Mouse (Mus musculus): ENCODE measurements at regions not wholly inside any gene's neighbourhood (a gene's known extent, or its start where the extent isn't known, plus 50 kb on each side); places are given as distances from the start of the nearest gene placed in this dataset.

- Histone ChIP-seq H3K4me3 (no peak overlapping the region), H3K4me2 (replicated peaks) (no peak overlapping the region), H3K4me1 (no peaks in the 10 kb centered on the region), H3K9ac (no peak overlapping the region), H3K27me3 (no peaks in the 10 kb centered on the region), H3K9me3 (replicated peaks) (no peaks in the 10 kb centered on the region), H3K36me3 (no peaks in the 10 kb centered on the region), H3K27ac (no peak overlapping the region)
- ATAC-seq (ENCODE audit: low FRiP score) = no peak
- WGBS = 89% methylated on average over 4 of the region's 4 CpGs
These were observed 242.0 kb upstream of the Ank start for GRCm38 (mm10) chr15:27224512-27224850.

DNA sequence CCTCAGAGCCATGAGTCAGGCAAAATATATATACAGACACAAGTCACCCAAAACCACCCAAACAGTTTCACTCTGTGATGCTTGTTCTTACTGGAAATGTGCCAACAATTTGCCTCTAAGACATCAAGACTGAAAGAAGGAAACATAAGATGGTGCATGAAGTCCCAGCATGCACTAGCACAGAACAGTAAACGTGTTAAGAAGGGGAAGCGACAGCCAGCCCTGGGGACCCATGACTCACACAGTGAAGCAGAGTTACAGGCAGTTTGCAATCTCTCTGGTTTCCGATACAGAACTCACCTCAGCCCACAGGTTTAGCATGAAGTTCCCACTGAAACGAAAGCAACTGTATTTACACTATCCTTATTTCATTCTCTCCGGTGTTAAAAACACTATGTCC is 233.7 kb upstream of the Ank start:
- ATAC-seq (ENCODE audit: low FRiP score) = no peak
- Histone ChIP-seq H3K9me3 (replicated peaks) (no peaks in the 10 kb centered on the region), H3K4me3 (no peak overlapping the region), H3K4me2 (replicated peaks) (no peak overlapping the region), H3K4me1 (no peaks in the 10 kb centered on the region), H3K36me3 (no peaks in the 10 kb centered on the region), H3K27ac (no peak overlapping the region), H3K27me3 (no peaks in the 10 kb centered on the region; the same call in 1 of the 2 replicates), H3K9ac (no peak overlapping the region)
- WGBS = 81% methylated on average over 5 of the region's 5 CpGs

- 24% methylated on average over 4 of the region's 4 CpGs for WGBS
- H3K36me3 ChIP-seq = no peaks in the 10 kb centered on the region
- H3K27ac ChIP-seq = no peak overlapping the region
- peak; percentile 74 for ATAC-seq (ENCODE audit: low FRiP score)
- H3K4me2 ChIP-seq (replicated peaks) = no peak overlapping the region
- H3K27me3 ChIP-seq = no peaks in the 10 kb centered on the region; the same call in 1 of the 2 replicates
- no peaks in the 10 kb centered on the region for H3K9me3 ChIP-seq (replicated peaks)
- H3K4me1 ChIP-seq = no peaks in the 10 kb centered on the region
- H3K9ac ChIP-seq = no peak overlapping the region
- H3K4me3 ChIP-seq = no peak overlapping the region
These were observed 231.7 kb upstream of the Ank start for GRCm38 (mm10) chr15:27234770-27235169.

DNA sequence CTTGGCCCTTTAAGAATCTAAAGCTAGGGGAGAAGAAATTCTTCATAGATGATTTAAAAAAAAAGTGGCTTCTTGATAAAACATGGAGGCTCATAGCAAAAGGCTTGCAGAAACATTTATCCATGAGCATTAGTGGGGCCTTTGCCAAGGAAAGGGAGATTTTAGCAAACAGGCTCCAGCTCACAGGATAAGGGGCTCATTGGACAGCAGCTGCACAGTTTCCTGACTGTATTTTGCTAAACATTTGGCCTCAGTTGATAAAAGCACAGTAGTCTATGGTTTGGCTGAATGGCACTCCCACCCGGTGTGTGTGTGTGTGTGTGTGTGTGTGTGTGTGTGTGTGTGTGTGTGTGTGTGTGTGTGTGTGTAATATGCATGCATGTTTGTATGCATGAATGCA is 228.2 kb upstream of the Ank start:
- H3K9ac ChIP-seq = no peak overlapping the region
- no peak for ATAC-seq (ENCODE audit: low FRiP score)
- no peaks in the 10 kb centered on the region for H3K9me3 ChIP-seq (replicated peaks)
- WGBS = 91% methylated on average over 1 of the region's 1 CpGs
- no peaks in the 10 kb centered on the region for H3K4me1 ChIP-seq
- H3K27me3 ChIP-seq = no peaks in the 10 kb centered on the region
- no peak overlapping the region for H3K4me2 ChIP-seq (replicated peaks)
- no peaks in the 10 kb centered on the region for H3K36me3 ChIP-seq
- H3K27ac ChIP-seq = no peak overlapping the region
- H3K4me3 ChIP-seq = no peak overlapping the region

- Histone ChIP-seq H3K27me3 (no peaks in the 10 kb centered on the region), H3K4me1 (no peaks in the 10 kb centered on the region), H3K4me2 (replicated peaks) (no peak overlapping the region), H3K27ac (no peak overlapping the region), H3K36me3 (no peaks in the 10 kb centered on the region), H3K9ac (no peak overlapping the region), H3K9me3 (replicated peaks) (no peaks in the 10 kb centered on the region), H3K4me3 (no peak overlapping the region)
- ATAC-seq (ENCODE audit: low FRiP score) = no peak
- WGBS = 75% methylated on average over 3 of the region's 3 CpGs
These were observed 220.2 kb upstream of the Ank start for GRCm38 (mm10) chr15:27246302-27246701.

DNA sequence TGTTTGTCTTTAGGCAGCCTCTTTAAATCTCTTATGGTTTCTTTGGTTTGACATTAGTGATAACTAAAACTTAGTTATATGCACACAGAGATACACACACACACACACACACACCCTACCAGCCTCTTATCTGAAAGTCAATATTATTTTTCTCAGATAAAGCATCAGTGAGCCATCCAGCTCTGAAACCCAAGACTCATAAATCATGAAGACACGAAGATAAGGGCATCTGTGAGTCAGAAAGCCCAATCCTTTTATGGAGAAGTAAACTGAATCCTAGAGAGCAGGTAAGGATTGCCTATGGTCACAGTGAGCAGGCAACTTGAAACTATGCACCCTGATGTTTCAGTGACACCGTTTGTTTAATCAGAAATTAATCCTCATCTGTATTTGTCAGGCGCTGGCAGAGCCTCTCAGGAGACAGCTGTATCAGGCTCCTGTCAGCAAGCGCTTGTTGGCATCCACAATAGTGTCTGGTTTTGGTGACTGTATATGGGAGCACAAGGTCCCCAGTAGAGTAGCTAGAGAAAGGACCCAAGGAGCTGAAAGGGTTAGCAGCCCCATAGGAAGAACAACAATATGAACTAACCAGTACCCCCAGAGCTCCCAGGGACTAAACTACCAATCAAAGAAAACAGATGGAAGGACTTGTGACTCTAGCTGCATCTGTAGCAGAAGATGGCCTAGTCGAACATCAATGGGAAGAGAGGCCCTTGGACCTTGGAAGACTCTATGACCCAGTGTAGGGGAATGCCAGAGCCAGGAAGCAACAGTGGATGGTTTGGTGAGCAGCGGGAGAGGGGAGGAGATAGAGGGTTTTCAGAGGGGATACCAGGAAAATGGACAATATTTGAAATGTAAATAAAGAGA is 207.3 kb upstream of the Ank start:
- Histone ChIP-seq H3K4me2 (replicated peaks) (no peak overlapping the region), H3K4me1 (no peaks in the 10 kb centered on the region), H3K36me3 (no peaks in the 10 kb centered on the region), H3K9ac (no peak overlapping the region), H3K27me3 (no peaks in the 10 kb centered on the region), H3K4me3 (no peak overlapping the region), H3K27ac (no peak overlapping the region), H3K9me3 (replicated peaks) (no peaks in the 10 kb centered on the region)
- ATAC-seq (ENCODE audit: low FRiP score) = no peak
- 77% methylated on average over 6 of the region's 6 CpGs for WGBS

GRCm38 (mm10) chr15:27259854-27260191 is 206.7 kb upstream of the Ank start:
- Histone ChIP-seq H3K27me3 (no peaks in the 10 kb centered on the region), H3K4me3 (no peak overlapping the region)
- WGBS = 83% methylated on average over 2 of the region's 2 CpGs

GRCm38 (mm10) chr15:27270203-27270602 is 196.3 kb upstream of the Ank start:
- no peaks in the 10 kb centered on the region for H3K4me1 ChIP-seq
- no peaks in the 10 kb centered on the region for H3K36me3 ChIP-seq
- WGBS = 92% methylated on average over 2 of the region's 2 CpGs

More at GRCm38 (mm10) chr15:27259854-27260191, 206.7 kb upstream of the Ank start:
- Histone ChIP-seq H3K36me3 (no peaks in the 10 kb centered on the region), H3K4me2 (replicated peaks) (no peak overlapping the region), H3K4me1 (no peaks in the 10 kb centered on the region), H3K9me3 (replicated peaks) (no peaks in the 10 kb centered on the region), H3K27ac (no peak overlapping the region), H3K9ac (no peak overlapping the region)
- no peak for ATAC-seq (ENCODE audit: low FRiP score)

DNA sequence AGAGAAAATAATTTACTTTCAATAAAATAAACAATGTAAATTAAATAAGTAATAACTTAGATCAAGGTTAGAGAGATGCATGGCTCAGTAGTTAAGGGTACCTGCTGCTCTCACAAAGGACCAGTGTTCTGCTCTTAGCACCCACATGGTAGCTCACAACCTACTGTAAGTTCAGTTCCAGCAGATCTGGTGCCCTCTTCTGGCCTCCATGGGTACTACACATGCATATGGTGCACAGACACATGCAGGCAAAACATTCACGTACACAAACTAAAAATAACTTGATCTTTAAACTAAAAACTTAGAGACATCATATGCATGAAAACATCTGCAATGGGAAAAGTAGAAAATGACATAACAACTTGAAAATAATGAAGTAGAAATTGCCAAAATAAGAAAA is 184.2 kb upstream of the Ank start:
- Histone ChIP-seq H3K36me3 (no peaks in the 10 kb centered on the region), H3K4me2 (replicated peaks) (no peak overlapping the region), H3K4me1 (no peaks in the 10 kb centered on the region), H3K9ac (no peak overlapping the region), H3K27ac (no peak overlapping the region), H3K27me3 (no peaks in the 10 kb centered on the region), H3K9me3 (replicated peaks) (peaks cover 8% of the 10 kb centered on the region; the same call in 1 of the 2 replicates), H3K4me3 (no peak overlapping the region)
- ATAC-seq (ENCODE audit: low FRiP score) = no peak
- 93% methylated on average over 1 of the region's 1 CpGs for WGBS

More at GRCm38 (mm10) chr15:27270203-27270602, 196.3 kb upstream of the Ank start:
- Histone ChIP-seq H3K27me3 (no peaks in the 10 kb centered on the region), H3K9ac (no peak overlapping the region), H3K27ac (no peak overlapping the region), H3K9me3 (replicated peaks) (no peaks in the 10 kb centered on the region; the same call in 1 of the 2 replicates), H3K4me2 (replicated peaks) (no peak overlapping the region), H3K4me3 (no peak overlapping the region)
- ATAC-seq (ENCODE audit: low FRiP score) = no peak

- no peak overlapping the region for H3K4me2 ChIP-seq (replicated peaks)
- ATAC-seq (ENCODE audit: low FRiP score) = no peak; the same call in 1 of the 2 replicates
- 79% methylated on average over 4 of the region's 4 CpGs for WGBS
- no peak overlapping the region for H3K27ac ChIP-seq
- H3K4me1 ChIP-seq = no peaks in the 10 kb centered on the region
- H3K9me3 ChIP-seq (replicated peaks) = no peaks in the 10 kb centered on the region
- no peaks in the 10 kb centered on the region for H3K27me3 ChIP-seq
- no peak overlapping the region for H3K9ac ChIP-seq
- no peaks in the 10 kb centered on the region for H3K36me3 ChIP-seq
- no peak overlapping the region for H3K4me3 ChIP-seq
These were observed 162.6 kb upstream of the Ank start for GRCm38 (mm10) chr15:27303856-27304255.

DNA sequence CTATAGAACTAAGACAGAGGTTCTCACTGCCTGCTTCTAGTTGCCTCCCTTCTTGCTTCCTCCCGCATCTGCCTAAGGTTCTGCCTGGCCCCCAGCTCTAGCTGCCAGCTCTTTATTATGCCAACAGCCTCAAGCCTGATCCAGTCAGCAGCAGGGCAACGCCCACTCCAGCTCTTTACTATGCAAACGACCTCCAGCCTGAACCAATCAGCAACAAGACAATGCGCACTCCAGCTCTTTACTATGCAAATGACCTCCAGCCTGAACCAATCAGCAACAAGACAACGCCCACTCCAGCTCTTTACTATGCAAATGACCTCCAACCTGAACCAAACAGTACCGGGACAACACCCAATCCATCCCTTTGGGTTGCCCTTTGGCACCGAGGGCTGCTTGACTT is 162.2 kb upstream of the Ank start:
- no peak overlapping the region for H3K4me2 ChIP-seq (replicated peaks)
- no peak overlapping the region for H3K27ac ChIP-seq
- WGBS = 67% methylated on average over 7 of the region's 7 CpGs
- no peaks in the 10 kb centered on the region for H3K36me3 ChIP-seq
- H3K27me3 ChIP-seq = no peaks in the 10 kb centered on the region
- no peaks in the 10 kb centered on the region for H3K4me1 ChIP-seq
- ATAC-seq (ENCODE audit: low FRiP score) = peak; percentile 73
- H3K9me3 ChIP-seq (replicated peaks) = no peaks in the 10 kb centered on the region
- no peak overlapping the region for H3K4me3 ChIP-seq
- no peak overlapping the region for H3K9ac ChIP-seq

DNA sequence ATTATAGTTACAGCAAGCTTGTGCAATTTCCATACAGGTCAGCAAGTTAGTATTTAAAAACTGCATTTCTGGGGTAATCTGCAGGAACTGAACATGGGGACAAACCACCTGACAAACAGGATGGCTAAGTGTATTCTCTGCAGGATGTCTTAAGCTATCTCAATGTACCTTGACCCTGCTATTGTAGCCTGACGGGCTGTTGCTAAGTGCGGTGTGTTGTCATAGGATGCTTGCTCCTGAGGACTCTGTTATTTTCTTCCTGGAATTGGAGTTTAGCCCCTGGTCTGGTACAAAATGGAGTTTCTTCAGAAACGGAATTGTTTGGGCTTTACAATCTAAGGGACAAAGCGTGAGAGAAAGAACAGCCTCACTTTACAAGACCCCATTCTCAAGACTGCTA is 161.4 kb upstream of the Ank start:
- Histone ChIP-seq H3K36me3 (no peaks in the 10 kb centered on the region), H3K4me2 (replicated peaks) (no peak overlapping the region), H3K4me1 (no peaks in the 10 kb centered on the region), H3K27ac (no peak overlapping the region), H3K27me3 (no peaks in the 10 kb centered on the region), H3K9ac (no peak overlapping the region), H3K9me3 (replicated peaks) (no peaks in the 10 kb centered on the region), H3K4me3 (no peak overlapping the region)
- no peak for ATAC-seq (ENCODE audit: low FRiP score)
- 92% methylated on average over 4 of the region's 4 CpGs for WGBS

- H3K27me3 ChIP-seq = no peaks in the 10 kb centered on the region
- no peaks in the 10 kb centered on the region for H3K9me3 ChIP-seq (replicated peaks)
- no peaks in the 10 kb centered on the region for H3K36me3 ChIP-seq
- H3K9ac ChIP-seq = no peak overlapping the region
- WGBS = 76% methylated on average over 4 of the region's 4 CpGs
- H3K4me3 ChIP-seq = no peak overlapping the region
- ATAC-seq (ENCODE audit: low FRiP score) = no peak
- H3K4me1 ChIP-seq = no peaks in the 10 kb centered on the region
- no peak overlapping the region for H3K27ac ChIP-seq
- no peak overlapping the region for H3K4me2 ChIP-seq (replicated peaks)
These were observed 157.8 kb upstream of the Ank start for GRCm38 (mm10) chr15:27308639-27309038.
